Comparison of ENCODE assay signal across 8 mouse cellular contexts in genomic region chr7:97579976-97580842, GRCm38 (mm10). TPM values are rescaled to one million over a fixed set of nuclear protein-coding genes. Genes with fewer than 3 reads are reported as not detected.
DNase-seq lines count a peak whose midpoint lies in the region; ATAC-seq lines count a peak whose summit lies in the region.

No protein-coding gene starts in this region.

- H3K9ac ChIP-seq in hindbrain, embryonic 15.5 days, result peak overlapping the region; percentile 100

- peak overlapping the region; percentile 99 for H3K27ac ChIP-seq in hindbrain, embryonic 15.5 days (replicated peaks)

- H3K4me2 ChIP-seq in hindbrain, embryonic 15.5 days, result peak overlapping the region; percentile 83

- no peaks in the 10 kb centered on the region for H3K36me3 ChIP-seq in hindbrain, embryonic 15.5 days

- H3K9me3 ChIP-seq in hindbrain, embryonic 15.5 days, result no peaks in the 10 kb centered on the region

- WGBS in hindbrain, embryonic 15.5 days, result 0% methylated on average over 52 of the region's 65 CpGs

- H3K27me3 ChIP-seq in hindbrain, embryonic 15.5 days, result no peaks in the 10 kb centered on the region

- H3K4me1 ChIP-seq in hindbrain, embryonic 15.5 days (replicated peaks), result peaks cover 16% of the 10 kb centered on the region

- peak; percentile 63 for DNase-seq in ZHBTc4 (ENCODE audit: low read depth, low spot score)
- DNase-seq in cerebellum, postnatal 14 days, result peak; percentile 66 to 69
- DNase-seq in gastrocnemius, adult 18-20 months (ENCODE audit: low spot score), result peak; percentile 20
- peak; percentile 23 to 47 for DNase-seq in left cerebral cortex, adult 9 months (ENCODE audit: low spot score in 2 of 2)
- peak; percentile 65 to 69 for DNase-seq in right cerebral cortex, postnatal 10 days (ENCODE audit: low spot score in 2 of 2)
- peak; percentile 31 to 54 for DNase-seq in urinary bladder, postnatal 36 days (ENCODE audit: low spot score in 2 of 2)

- H3K4me3 ChIP-seq in hindbrain, embryonic 15.5 days, result peak overlapping the region; percentile 100

- ATAC-seq in hindbrain, embryonic 15.5 days (ENCODE audit: low FRiP score, low read depth), result peak; percentile 38
- ATAC-seq in megakaryocyte, adult 5-6 weeks (ENCODE audit: poor library complexity, severe bottlenecking), result peak; percentile 3

RNA-seq across cellular contexts. Expression of gene Rsf1, which starts 0.5 kb away (rescaled TPM):
- 10 to 100 TPM; 13.1 to 16.2 TPM for total RNA-seq in gastrocnemius, adult 18-20 months (2021)
- polyA plus RNA-seq in hindbrain, embryonic 15.5 days (2015; fragmentation: Nextera tagmentation; extraction: Ambion mirVana), result 24.1 and 25.6 TPM in 2 replicates
- 23.0 and 25.5 TPM in 2 replicates for total RNA-seq in megakaryocyte, adult 5-6 weeks (2015)
- 28.6 and 36.5 TPM in 2 replicates for total RNA-seq in megakaryocyte, adult 5-6 weeks (2017)

RNA-seq across cellular contexts. Expression of gene Aamdc, which starts 0.9 kb away (rescaled TPM):
- 100 to 1,000 TPM; 125 to 130 TPM for total RNA-seq in gastrocnemius, adult 18-20 months (2021)
- 53.0 and 59.2 TPM in 2 replicates for polyA plus RNA-seq in hindbrain, embryonic 15.5 days (2015; fragmentation: Nextera tagmentation; extraction: Ambion mirVana)
- 16.3 and 17.6 TPM in 2 replicates for total RNA-seq in megakaryocyte, adult 5-6 weeks (2015)
- 22.9 and 23.9 TPM in 2 replicates for total RNA-seq in megakaryocyte, adult 5-6 weeks (2017)

Comparison
In these comparisons a context has a peak if more than half of its experiments do, and no peak if none do; other contexts are left out.
1. Peak in every context shown above with its lines: DNase-seq, ATAC-seq, H3K4me3 ChIP-seq and H3K27ac ChIP-seq.
2. RNA of gene Aamdc, which starts 0.9 kb away (total RNA-seq): 125 to 130 TPM in gastrocnemius, adult 18-20 months; 16.3 to 23.9 TPM in megakaryocyte, adult 5-6 weeks; every median in the first group is over 4 times any median in the second.